Mouse (Mus musculus): Measurements from ENCODE around the gene Clec10a. TPM values are rescaled to one million over a fixed set of nuclear protein-coding genes. Genes with fewer than 3 reads are reported as not detected.

Clec10a gene
- polyA plus RNA-seq, 1 experiment, result 4.6 TPM

DNA sequence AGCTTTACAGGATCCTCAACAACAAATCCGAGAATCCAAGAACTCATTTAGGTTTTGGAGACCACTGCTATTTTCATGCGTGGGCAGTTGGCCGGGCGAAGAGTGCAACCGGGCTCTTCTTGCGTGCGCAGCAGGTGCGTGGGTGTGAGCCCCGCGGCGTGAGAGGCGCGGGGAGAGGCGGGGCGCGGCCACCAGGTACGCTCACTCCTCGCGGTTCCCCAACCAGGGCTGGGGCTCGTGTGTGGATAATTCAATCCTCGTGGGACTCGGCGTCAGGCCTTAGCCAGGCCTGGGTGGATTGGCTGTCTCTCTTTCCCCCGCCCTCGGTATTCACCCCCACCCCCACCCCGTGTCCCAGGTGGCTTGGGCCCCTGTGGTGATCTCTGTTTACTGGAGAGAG lies 57.7 kb downstream of the Clec10a start:
- WGBS, result 6% methylated on average over 26 of the region's 26 CpGs
- no peaks in the 10 kb centered on the region for H3K4me1 ChIP-seq (replicated peaks; ENCODE audit: control insufficient read depth, insufficient read depth, low read length)
- peaks cover 12% of the 10 kb centered on the region for H3K27me3 ChIP-seq (ENCODE audit: control insufficient read depth, insufficient read depth, low read length)

DNA sequence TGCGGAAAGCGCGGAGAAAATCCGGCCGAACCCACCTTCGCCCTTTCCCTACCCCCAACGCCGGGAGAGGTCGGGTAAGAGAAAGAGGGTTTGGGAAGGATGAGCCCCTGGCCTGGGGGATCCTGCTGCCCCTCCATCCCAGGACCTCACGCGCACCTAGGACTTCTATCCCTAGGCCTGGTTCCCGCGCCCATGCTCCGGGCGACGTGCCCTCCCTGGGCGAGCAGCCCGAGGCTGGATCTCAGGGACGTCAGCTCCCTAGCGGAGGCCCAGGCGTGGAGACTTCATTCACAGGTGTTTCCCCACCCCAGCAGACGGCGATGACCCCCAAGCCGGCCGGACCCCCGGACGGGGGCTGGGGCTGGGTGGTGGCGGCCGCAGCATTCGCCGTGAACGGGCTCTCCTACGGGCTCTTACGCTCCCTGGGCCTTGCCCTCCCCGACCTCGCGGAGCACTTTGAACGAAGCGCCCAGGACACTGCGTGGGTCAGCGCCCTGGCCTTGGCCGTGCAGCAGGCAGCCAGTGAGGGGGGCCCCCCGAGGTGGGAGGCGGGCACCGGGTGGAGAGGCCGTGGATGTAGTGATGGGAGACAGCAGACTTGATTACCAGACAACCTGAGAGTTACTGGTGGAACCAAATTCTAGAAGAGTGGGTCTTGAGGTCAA lies 58.3 kb downstream of the Clec10a start:
- H3K27ac ChIP-seq (ENCODE audit: control insufficient read depth, insufficient read depth, low read length), result no peak overlapping the region
- no peak for DNase-seq
- no peak overlapping the region for H3K4me3 ChIP-seq (ENCODE audit: control insufficient read depth, insufficient read depth, low read length)
- TF ChIP-seq CTCF (IDR thresholded peaks at IDR 0.05; ENCODE audit: borderline replicate concordance, control insufficient read depth, extremely low read depth, insufficient read depth, low read length, poor library complexity), result no peak
- TF ChIP-seq POLR2A (IDR thresholded peaks at IDR 0.05; ENCODE audit: control insufficient read depth, extremely low read depth, insufficient read depth, low read length, poor library complexity), result no peak
- H3K36me3 ChIP-seq (ENCODE audit: control insufficient read depth, insufficient read depth, low read length), result no peaks in the 10 kb centered on the region
- peaks cover 12% of the 10 kb centered on the region for H3K27me3 ChIP-seq (ENCODE audit: control insufficient read depth, insufficient read depth, low read length)
- WGBS, result 5% methylated on average over 46 of the region's 46 CpGs
- H3K4me1 ChIP-seq (replicated peaks; ENCODE audit: control insufficient read depth, insufficient read depth, low read length), result no peaks in the 10 kb centered on the region

More for the DNA sequence above, 57.7 kb downstream of the Clec10a start:
- Histone ChIP-seq H3K36me3 (ENCODE audit: control insufficient read depth, insufficient read depth, low read length) (no peaks in the 10 kb centered on the region), H3K27ac (ENCODE audit: control insufficient read depth, insufficient read depth, low read length) (no peak overlapping the region), H3K4me3 (ENCODE audit: control insufficient read depth, insufficient read depth, low read length) (no peak overlapping the region)
- no peak for DNase-seq
- TF ChIP-seq CTCF (IDR thresholded peaks at IDR 0.05; ENCODE audit: borderline replicate concordance, control insufficient read depth, extremely low read depth, insufficient read depth, low read length, poor library complexity) (no peak), POLR2A (IDR thresholded peaks at IDR 0.05; ENCODE audit: control insufficient read depth, extremely low read depth, insufficient read depth, low read length, poor library complexity) (no peak)

DNA sequence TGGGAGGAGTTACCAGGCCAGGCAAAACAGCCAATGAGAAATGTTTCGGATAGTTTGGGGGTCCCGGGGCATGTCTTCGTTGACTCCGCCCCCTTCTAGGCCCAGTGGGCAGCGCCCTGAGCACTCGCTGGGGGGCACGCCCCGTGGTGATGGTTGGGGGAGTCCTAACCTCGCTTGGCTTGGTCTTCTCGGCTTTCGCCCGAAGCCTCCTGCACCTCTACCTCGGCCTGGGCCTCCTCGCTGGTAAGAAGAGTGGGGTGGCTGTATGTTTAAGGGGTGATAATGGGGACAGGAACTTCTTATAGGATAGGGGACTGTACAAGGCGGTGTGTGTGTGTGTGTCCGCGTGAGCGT lies 58.8 kb downstream of the Clec10a start:
- WGBS, result 21% methylated on average over 18 of the region's 18 CpGs
- Histone ChIP-seq H3K27ac (ENCODE audit: control insufficient read depth, insufficient read depth, low read length) (no peak overlapping the region), H3K27me3 (ENCODE audit: control insufficient read depth, insufficient read depth, low read length) (peaks cover 12% of the 10 kb centered on the region), H3K36me3 (ENCODE audit: control insufficient read depth, insufficient read depth, low read length) (no peaks in the 10 kb centered on the region), H3K4me3 (ENCODE audit: control insufficient read depth, insufficient read depth, low read length) (no peak overlapping the region), H3K4me1 (replicated peaks; ENCODE audit: control insufficient read depth, insufficient read depth, low read length) (no peaks in the 10 kb centered on the region)
- TF ChIP-seq CTCF (IDR thresholded peaks at IDR 0.05; ENCODE audit: borderline replicate concordance, control insufficient read depth, extremely low read depth, insufficient read depth, low read length, poor library complexity), result no peak
- no peak for TF ChIP-seq POLR2A (IDR thresholded peaks at IDR 0.05; ENCODE audit: control insufficient read depth, extremely low read depth, insufficient read depth, low read length, poor library complexity)
- no peak for DNase-seq

DNA sequence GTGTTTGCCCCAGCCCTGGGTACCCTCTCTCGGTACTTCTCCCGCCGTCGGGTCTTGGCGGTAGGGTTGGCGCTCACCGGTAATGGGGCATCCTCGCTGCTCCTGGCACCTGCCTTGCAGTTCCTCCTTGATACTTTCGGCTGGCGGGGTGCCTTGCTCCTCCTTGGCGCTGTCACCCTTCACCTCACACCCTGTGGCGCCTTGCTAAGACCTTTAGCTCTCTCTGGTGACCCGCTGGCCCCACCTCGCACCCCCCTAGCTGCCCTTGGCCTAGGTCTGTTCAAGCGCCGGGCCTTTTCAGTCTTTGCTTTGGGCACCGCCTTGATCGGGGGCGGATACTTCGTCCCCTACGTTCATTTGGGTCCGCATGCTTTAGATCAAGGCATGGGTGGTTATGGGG lies 59.3 kb downstream of the Clec10a start:
- H3K4me1 ChIP-seq (replicated peaks; ENCODE audit: control insufficient read depth, insufficient read depth, low read length), result peaks cover 4% of the 10 kb centered on the region
- H3K36me3 ChIP-seq (ENCODE audit: control insufficient read depth, insufficient read depth, low read length), result no peaks in the 10 kb centered on the region
- no peak overlapping the region for H3K27ac ChIP-seq (ENCODE audit: control insufficient read depth, insufficient read depth, low read length)
- no peak for TF ChIP-seq POLR2A (IDR thresholded peaks at IDR 0.05; ENCODE audit: control insufficient read depth, extremely low read depth, insufficient read depth, low read length, poor library complexity)
- no peak for TF ChIP-seq CTCF (IDR thresholded peaks at IDR 0.05; ENCODE audit: borderline replicate concordance, control insufficient read depth, extremely low read depth, insufficient read depth, low read length, poor library complexity)
- no peak for DNase-seq
- H3K27me3 ChIP-seq (ENCODE audit: control insufficient read depth, insufficient read depth, low read length), result peaks cover 12% of the 10 kb centered on the region
- H3K4me3 ChIP-seq (ENCODE audit: control insufficient read depth, insufficient read depth, low read length), result no peak overlapping the region
- 46% methylated on average over 22 of the region's 22 CpGs for WGBS

DNA sequence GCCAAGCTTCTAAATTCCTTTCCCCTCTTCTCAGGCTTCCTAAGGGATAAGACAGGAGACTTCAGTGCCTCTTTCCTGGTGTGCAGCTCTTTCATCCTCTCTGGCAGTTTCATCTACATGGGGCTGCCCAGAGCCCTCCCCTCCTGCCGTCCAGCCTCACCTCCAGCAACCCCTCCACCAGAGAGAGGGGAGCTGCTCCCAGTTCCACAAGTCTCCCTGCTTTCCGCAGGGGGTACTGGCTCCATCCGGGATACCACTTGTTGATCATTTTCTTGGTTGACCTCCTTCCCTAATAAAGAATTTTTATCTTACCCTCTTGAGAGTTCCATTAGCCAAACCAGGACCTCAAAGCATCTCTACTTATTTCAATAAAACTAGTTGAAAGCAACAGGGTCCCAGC lies 60.1 kb downstream of the Clec10a start:
- 95% methylated on average over 3 of the region's 3 CpGs for WGBS
- no peak for DNase-seq
- Histone ChIP-seq H3K4me3 (ENCODE audit: control insufficient read depth, insufficient read depth, low read length) (no peak overlapping the region), H3K27me3 (ENCODE audit: control insufficient read depth, insufficient read depth, low read length) (peaks cover 12% of the 10 kb centered on the region), H3K27ac (ENCODE audit: control insufficient read depth, insufficient read depth, low read length) (no peak overlapping the region), H3K4me1 (replicated peaks; ENCODE audit: control insufficient read depth, insufficient read depth, low read length) (peaks cover 9% of the 10 kb centered on the region), H3K36me3 (ENCODE audit: control insufficient read depth, insufficient read depth, low read length) (no peaks in the 10 kb centered on the region)
- TF ChIP-seq POLR2A (IDR thresholded peaks at IDR 0.05; ENCODE audit: control insufficient read depth, extremely low read depth, insufficient read depth, low read length, poor library complexity) (no peak), CTCF (IDR thresholded peaks at IDR 0.05; ENCODE audit: borderline replicate concordance, control insufficient read depth, extremely low read depth, insufficient read depth, low read length, poor library complexity) (no peak)

DNA sequence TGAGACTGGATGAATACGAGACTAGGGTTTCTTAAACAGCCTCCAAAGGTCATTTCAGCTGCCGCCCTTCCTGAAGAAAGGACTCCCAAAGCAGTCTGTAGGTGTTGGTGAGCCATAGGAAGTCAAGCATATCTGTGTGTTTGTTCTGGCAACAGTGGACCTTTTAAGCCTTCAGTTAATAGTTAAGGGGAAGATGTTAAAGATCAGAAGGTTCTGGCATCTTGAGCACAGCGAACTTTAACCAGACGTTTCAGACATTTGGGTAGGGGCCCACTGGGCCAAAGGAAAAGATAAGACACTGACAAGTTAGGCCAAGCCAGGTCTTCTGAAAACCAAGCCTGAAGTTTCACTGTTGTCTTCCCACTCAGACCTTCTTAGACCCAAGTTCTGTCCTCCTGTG lies 62.0 kb downstream of the Clec10a start:
- no peak for TF ChIP-seq CTCF (IDR thresholded peaks at IDR 0.05; ENCODE audit: borderline replicate concordance, control insufficient read depth, extremely low read depth, insufficient read depth, low read length, poor library complexity)
- TF ChIP-seq POLR2A (IDR thresholded peaks at IDR 0.05; ENCODE audit: control insufficient read depth, extremely low read depth, insufficient read depth, low read length, poor library complexity), result no peak
- H3K27me3 ChIP-seq (ENCODE audit: control insufficient read depth, insufficient read depth, low read length), result peaks cover 12% of the 10 kb centered on the region
- peaks cover 11% of the 10 kb centered on the region for H3K4me1 ChIP-seq (replicated peaks; ENCODE audit: control insufficient read depth, insufficient read depth, low read length)
- no peaks in the 10 kb centered on the region for H3K36me3 ChIP-seq (ENCODE audit: control insufficient read depth, insufficient read depth, low read length)
- 96% methylated on average over 4 of the region's 4 CpGs for WGBS
- DNase-seq, result no peak
- no peak overlapping the region for H3K27ac ChIP-seq (ENCODE audit: control insufficient read depth, insufficient read depth, low read length)
- no peak overlapping the region for H3K4me3 ChIP-seq (ENCODE audit: control insufficient read depth, insufficient read depth, low read length)
